Mouse (Mus musculus) MEL (cell line): Measurements from ENCODE around the gene Mesp2. TPM values are rescaled to one million over a fixed set of nuclear protein-coding genes. Genes with fewer than 3 reads are reported as not detected.

ENCODE experiments used
- DNase-seq: peaks from one replicate; pipeline ENCODE4 v3.0.0; 2011; ENCODE audit warnings: low read depth, low spot score
- H3K27ac ChIP-seq: 2 replicates; pipeline ENCODE4 v1.5.1; 2012; ENCODE audit warnings: low read depth, mild to moderate bottlenecking, control low read depth, low read length, moderate library complexity; ENCODE audit not compliant: control insufficient read depth
- H3K27me3 ChIP-seq, 2 experiments: fragments of 150-350 bp in 1 of 2; sonication (generic) in 1 of 2; 2 replicates each; pipeline ENCODE4 v1.6.1; 2012; ENCODE audit warnings: low read length in 2 of 2, mild to moderate bottlenecking in 2 of 2, improper control_type of control experiment in 1 of 2, moderate library complexity in 1 of 2; ENCODE audit not compliant: insufficient read depth in 2 of 2, control insufficient read depth in 1 of 2
- H3K36me3 ChIP-seq, 2 experiments: 2 replicates each; pipeline ENCODE4 v1.6.1; 2012 to 2014; ENCODE audit warnings: low read length in 2 of 2, improper control_type of control experiment in 1 of 2, inconsistent platforms in 1 of 2, mild to moderate bottlenecking in 1 of 2; ENCODE audit not compliant: insufficient read depth in 2 of 2, control insufficient read depth in 1 of 2
- H3K4me1 ChIP-seq, 2 experiments: fragments of 150-350 bp in 1 of 2; sonication (generic) in 1 of 2; 2 replicates each; pipeline ENCODE4 v1.6.1; 2012; ENCODE audit warnings: low read length in 2 of 2, improper control_type of control experiment in 1 of 2, mild to moderate bottlenecking in 1 of 2; ENCODE audit not compliant: insufficient read depth in 2 of 2, control insufficient read depth in 1 of 2
- H3K4me3 ChIP-seq, 2 experiments: fragments of 150-350 bp in 1 of 2; sonication (generic) in 1 of 2; 2 replicates each; pipeline ENCODE4 v1.5.1; 2012; ENCODE audit warnings: low read depth in 2 of 2, low read length in 2 of 2, mild to moderate bottlenecking in 2 of 2, moderate library complexity in 2 of 2, control low read depth in 1 of 2, improper control_type of control experiment in 1 of 2; ENCODE audit not compliant: control insufficient read depth in 1 of 2, insufficient read depth in 1 of 2
- H3K79me2 ChIP-seq: 2 replicates; pipeline ENCODE4 v1.6.1; 2012; ENCODE audit warnings: mild to moderate bottlenecking, low read length, moderate library complexity; ENCODE audit not compliant: control insufficient read depth, poor library complexity, insufficient read depth
- H3K9ac ChIP-seq: 2 replicates; pipeline ENCODE4 v1.6.1; 2012; ENCODE audit warnings: low read depth, mild to moderate bottlenecking, control low read depth, low read length, moderate library complexity; ENCODE audit not compliant: control insufficient read depth, poor library complexity, severe bottlenecking
- H3K9me3 ChIP-seq: fragments of 150-350 bp; sonication (generic); replicated peaks from 2 replicates; pipeline ENCODE4 v1.6.1; 2012; ENCODE audit warnings: mild to moderate bottlenecking, low read length, improper control_type of control experiment, moderate library complexity; ENCODE audit not compliant: insufficient read depth
- BHLHE40 ChIP-seq: IDR thresholded peaks from 2 replicates; pipeline ENCODE4 v1.6.1; 2012; ENCODE audit warnings: low read depth, mild to moderate bottlenecking, inconsistent platforms, low read length, improper control_type of control experiment, borderline replicate concordance
- CHD2 ChIP-seq: IDR thresholded peaks from 2 replicates; pipeline ENCODE4 v1.6.1; 2011; ENCODE audit warnings: low read length, improper control_type of control experiment
- CTCF ChIP-seq, 3 experiments: IDR thresholded peaks in 2 of 3; conservative IDR thresholded peaks in 1 of 3; 2 replicates each; pipeline ENCODE4 v1.5.1; 2011 to 2012; ENCODE audit warnings: low read length in 3 of 3, low read depth in 2 of 3, mild to moderate bottlenecking in 2 of 3, improper control_type of control experiment in 1 of 3, inconsistent platforms in 1 of 3, mixed read lengths in 1 of 3, moderate library complexity in 1 of 3; ENCODE audit not compliant: control insufficient read depth in 1 of 3, insufficient read depth in 1 of 3, poor library complexity in 1 of 3, severe bottlenecking in 1 of 3
- EP300 ChIP-seq, 2 experiments: IDR thresholded peaks; 2 replicates each; pipeline ENCODE4 v1.6.1; 2011; ENCODE audit warnings: improper control_type of control experiment in 2 of 2, low read length in 2 of 2, low read depth in 1 of 2, mild to moderate bottlenecking in 1 of 2
- ETS1 ChIP-seq: IDR thresholded peaks from 2 replicates; pipeline ENCODE4 v1.6.1; 2012; ENCODE audit warnings: low read depth, mild to moderate bottlenecking, inconsistent platforms, low read length, improper control_type of control experiment, moderate library complexity
- GATA1 ChIP-seq: IDR thresholded peaks from 2 replicates; pipeline ENCODE4 v1.6.1; 2011; ENCODE audit warnings: low read depth, low read length, improper control_type of control experiment
- HCFC1 ChIP-seq: IDR thresholded peaks from 2 replicates; pipeline ENCODE4 v1.6.1; 2012; ENCODE audit warnings: low read depth, mild to moderate bottlenecking, inconsistent platforms, low read length, improper control_type of control experiment, moderate library complexity
- MXI1 ChIP-seq: IDR thresholded peaks from 2 replicates; pipeline ENCODE4 v1.6.1; 2011; ENCODE audit warnings: mild to moderate bottlenecking, low read depth, low read length, improper control_type of control experiment
- NELFE ChIP-seq: IDR thresholded peaks from 2 replicates; pipeline ENCODE4 v1.6.1; 2011; ENCODE audit warnings: low read depth, low read length, improper control_type of control experiment
- POLR2AphosphoS2 ChIP-seq: IDR thresholded peaks from 2 replicates; pipeline ENCODE4 v1.6.1; 2011; ENCODE audit warnings: low read length, improper control_type of control experiment
- RAD21 ChIP-seq: IDR thresholded peaks from 2 replicates; pipeline ENCODE4 v1.6.1; 2011; ENCODE audit warnings: mild to moderate bottlenecking, low read depth, low read length, improper control_type of control experiment
- RCOR1 ChIP-seq: IDR thresholded peaks from 2 replicates; pipeline ENCODE4 v1.6.1; 2012; ENCODE audit warnings: low read depth, mild to moderate bottlenecking, inconsistent platforms, low read length, improper control_type of control experiment
- SIN3A ChIP-seq: IDR thresholded peaks from 2 replicates; pipeline ENCODE4 v1.6.1; 2012; ENCODE audit warnings: low read length, improper control_type of control experiment, inconsistent platforms
- SMC3 ChIP-seq: IDR thresholded peaks from 2 replicates; pipeline ENCODE4 v1.6.1; 2011; ENCODE audit warnings: low read depth, low read length, improper control_type of control experiment
- TAL1 ChIP-seq: IDR thresholded peaks from 2 replicates; pipeline ENCODE4 v1.6.1; 2012; ENCODE audit warnings: mild to moderate bottlenecking, inconsistent platforms, low read length, moderate library complexity, mixed read lengths
- UBTF ChIP-seq: IDR thresholded peaks from 2 replicates; pipeline ENCODE4 v1.6.1; 2012; ENCODE audit warnings: low read depth, mild to moderate bottlenecking, inconsistent platforms, low read length, improper control_type of control experiment, moderate library complexity, borderline replicate concordance; ENCODE audit not compliant: insufficient read depth
- USF1 ChIP-seq: IDR thresholded peaks from 2 replicates; pipeline ENCODE4 v1.6.1; 2014; ENCODE audit warnings: low read depth, mild to moderate bottlenecking, inconsistent platforms, low read length, improper control_type of control experiment, moderate library complexity
- USF2 ChIP-seq, 2 experiments: IDR thresholded peaks; 2 replicates each; pipeline ENCODE4 v1.6.1; 2011 to 2012; ENCODE audit warnings: improper control_type of control experiment in 2 of 2, low read length in 2 of 2, borderline replicate concordance in 1 of 2, inconsistent platforms in 1 of 2, low read depth in 1 of 2, mild to moderate bottlenecking in 1 of 2; ENCODE audit not compliant: insufficient read depth in 1 of 2
- ZC3H11A ChIP-seq: IDR thresholded peaks from 2 replicates; pipeline ENCODE4 v1.6.1; 2012; ENCODE audit warnings: low read depth, mild to moderate bottlenecking, inconsistent platforms, low read length, improper control_type of control experiment
- ZMIZ1 ChIP-seq: IDR thresholded peaks from 2 replicates; pipeline ENCODE4 v1.6.1; 2012; ENCODE audit warnings: low read depth, mild to moderate bottlenecking, inconsistent platforms, low read length, improper control_type of control experiment, moderate library complexity
- polyA plus RNA-seq, 2 experiments: library from polyadenylated mRNA; stranded (reverse) in 1 of 2; unstranded in 1 of 2; fragments of >175 nt in 1 of 2; fragments of >200 nt in 1 of 2; gene quantifications; 2 replicates each; pipeline versions ENCODE4 v1.2.1 to v1.2.4; 2012; ENCODE audit warnings: low replicate concordance in 2 of 2, low read depth in 1 of 2; ENCODE audit not compliant: insufficient read length in 2 of 2, insufficient read depth in 1 of 2, missing spikeins in 1 of 2
- total RNA-seq: library from RNA; depleted of rRNA; stranded (reverse); fragments of 300-350 nt; gene quantifications from 2 replicates; pipeline ENCODE4 v1.2.3, GENCODE M21; 2012

Mesp2 gene
- total and polyA plus RNA-seq, 3 experiments, result not detected

DNA sequence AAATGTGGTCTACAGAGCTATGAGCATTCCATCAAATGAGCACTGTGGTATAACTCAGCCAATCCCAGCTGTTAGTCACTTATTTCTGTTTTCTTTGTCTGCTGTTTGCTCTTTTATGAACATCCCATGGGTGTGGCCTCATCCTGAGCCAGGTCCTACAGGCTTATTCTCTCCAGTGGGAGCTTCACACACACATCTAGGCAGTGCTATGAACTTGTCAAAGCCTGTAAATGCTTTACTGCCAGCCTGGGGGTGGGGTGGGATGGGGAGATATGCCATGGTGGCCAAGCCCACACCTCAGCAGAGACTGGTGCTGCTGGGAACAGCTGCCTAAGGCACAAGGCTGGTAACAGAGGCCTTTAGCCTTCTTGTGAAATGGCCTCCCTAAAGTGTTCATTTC lies 22.5 kb downstream of the Mesp2 start:
- Histone ChIP-seq H3K4me3 (no peak overlapping the region), H3K4me1 (no peaks in the 10 kb centered on the region), H3K27ac (no peak overlapping the region), H3K79me2 (no peaks in the 10 kb centered on the region), H3K36me3 (no peaks in the 10 kb centered on the region), H3K9ac (no peak overlapping the region), H3K9me3 (no peaks in the 10 kb centered on the region), H3K27me3 (no peaks in the 10 kb centered on the region)
- TF ChIP-seq NELFE, result no peak
- no peak for TF ChIP-seq SMC3
- no peak for TF ChIP-seq HCFC1
- no peak for TF ChIP-seq ZC3H11A
- TF ChIP-seq CTCF (IDR thresholded peaks at IDR 0.05 in 2 of 3, conservative IDR thresholded peaks at IDR 0.05 in 1 of 3; ENCODE audit: control insufficient read depth in 1 of 3, insufficient read depth in 1 of 3, low read depth in 2 of 3, low read length in 3 of 3, poor library complexity in 1 of 3, severe bottlenecking in 1 of 3), result no peak
- no peak for TF ChIP-seq SIN3A
- TF ChIP-seq USF2 (IDR thresholded peaks at IDR 0.05; ENCODE audit: borderline replicate concordance in 1 of 2, insufficient read depth in 1 of 2, low read depth in 1 of 2, low read length in 2 of 2), result no peak
- no peak for TF ChIP-seq GATA1
- no peak for TF ChIP-seq MXI1
- no peak for TF ChIP-seq EP300 (IDR thresholded peaks at IDR 0.05; ENCODE audit: low read depth in 1 of 2, low read length in 2 of 2)
- no peak for TF ChIP-seq RAD21
- TF ChIP-seq ZMIZ1, result no peak
- DNase-seq, result no peak

DNA sequence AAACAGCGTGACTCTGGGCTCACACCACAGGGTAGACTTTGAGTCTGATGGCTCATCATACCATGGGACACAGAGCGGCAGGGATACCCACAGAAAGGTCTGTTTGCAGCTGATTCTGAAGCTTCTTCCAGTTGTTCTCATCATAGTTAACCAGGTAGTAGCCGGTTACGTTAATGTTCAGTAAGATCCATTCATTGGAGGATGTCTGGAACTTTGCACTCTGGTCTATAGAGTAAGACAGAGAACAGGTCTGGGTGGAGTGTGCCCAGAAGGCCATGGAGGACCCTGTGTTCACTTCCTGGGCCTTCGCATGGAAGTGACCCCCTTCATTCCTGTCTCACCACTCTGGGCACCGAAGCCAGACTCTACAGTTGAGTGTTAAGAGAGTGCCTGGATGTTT lies 24.7 kb downstream of the Mesp2 start:
- no peaks in the 10 kb centered on the region for H3K36me3 ChIP-seq
- H3K79me2 ChIP-seq, result no peaks in the 10 kb centered on the region
- no peaks in the 10 kb centered on the region for H3K9me3 ChIP-seq
- no peak overlapping the region for H3K27ac ChIP-seq
- H3K4me1 ChIP-seq, result no peaks in the 10 kb centered on the region
- no peak overlapping the region for H3K9ac ChIP-seq
- DNase-seq, result no peak
- TF ChIP-seq HCFC1, result no peak
- no peak for TF ChIP-seq TAL1
- no peak for TF ChIP-seq RCOR1
- TF ChIP-seq USF1, result no peak
- TF ChIP-seq GATA1, result no peak
- TF ChIP-seq UBTF, result no peak
- TF ChIP-seq BHLHE40, result no peak
- no peak for TF ChIP-seq ETS1
- TF ChIP-seq CHD2, result no peak
- no peak for TF ChIP-seq POLR2AphosphoS2
- H3K4me3 ChIP-seq, result no peak overlapping the region
- H3K27me3 ChIP-seq, result no peaks in the 10 kb centered on the region
